Mouse (Mus musculus) frontal cortex, postnatal 25 days (tissue): Measurements from ENCODE around the gene Xpo5.

Source experiments
- DNase-seq, 2 experiments: peaks; one replicate each; pipeline ENCODE4 v3.0.0; 2022; ENCODE audit warnings: low spot score in 2 of 2

The Xpo5 gene

DNA sequence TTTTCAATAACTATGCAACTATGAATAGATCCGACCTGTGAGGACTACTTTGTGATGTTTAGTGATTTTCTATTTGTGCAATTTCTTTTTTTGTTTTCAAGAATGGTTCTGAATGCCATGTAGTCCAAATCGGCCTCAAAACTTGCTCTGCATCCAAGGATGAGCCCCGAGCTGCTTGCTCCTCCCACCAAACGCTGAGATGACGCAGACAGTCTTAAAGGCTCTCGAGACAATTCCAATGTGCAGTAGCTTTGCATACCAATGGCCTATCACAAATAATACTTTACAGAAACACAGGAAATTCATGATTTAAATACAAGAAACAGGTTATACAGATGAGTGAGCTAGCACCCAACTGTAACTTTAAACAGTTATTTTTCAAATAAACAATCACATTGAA is 1.4 kb upstream of the Xpo5 start:
- no peak for DNase-seq

DNA sequence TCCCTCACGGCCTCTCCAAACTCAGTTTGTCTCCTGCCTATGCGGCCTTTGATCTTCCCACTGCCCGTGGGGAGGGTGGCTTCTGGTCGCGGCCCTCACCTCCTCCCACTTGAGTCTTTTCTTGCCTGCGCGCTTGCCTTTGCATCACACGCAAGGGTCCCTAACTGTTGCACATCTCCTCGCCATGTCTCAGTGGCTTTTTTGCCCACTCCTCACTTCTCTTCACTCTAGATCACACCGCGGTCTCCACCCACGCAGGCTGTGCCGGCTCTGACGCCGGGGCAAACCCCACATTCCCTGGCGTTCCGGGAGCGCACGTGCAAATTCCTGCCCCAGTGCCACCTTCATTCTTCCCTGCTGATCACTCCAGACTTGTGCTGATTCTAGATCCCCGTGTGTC is 496 bp downstream of the Xpo5 start:
- peak in 1 of 2 experiments; percentile 24 for DNase-seq

DNA sequence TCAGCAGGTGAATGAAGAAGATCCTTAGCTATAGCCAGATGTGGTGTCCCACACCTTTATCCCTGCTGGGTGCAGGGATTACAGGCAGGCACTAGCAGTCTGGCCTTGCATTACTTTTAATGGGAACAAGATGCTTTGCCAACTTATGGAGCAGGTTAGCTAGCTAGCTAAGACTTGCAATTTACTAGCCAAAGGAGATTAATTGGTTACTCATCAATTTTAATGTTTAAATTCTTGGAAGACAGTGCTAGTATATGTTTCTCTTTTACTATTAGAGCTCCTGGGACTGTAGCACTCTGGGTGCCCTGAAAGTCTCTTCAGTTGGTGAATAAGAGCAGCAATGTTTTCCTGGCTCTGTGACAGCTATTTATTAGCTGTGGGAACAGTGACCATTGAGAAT is 4.1 kb downstream of the Xpo5 start:
- no peak for DNase-seq

GRCm38 (mm10) chr17:46210550-46210949 is 8.0 kb downstream of the Xpo5 start:
- no peak for DNase-seq

GRCm38 (mm10) chr17:46221601-46222000 is 19.0 kb downstream of the Xpo5 start:
- DNase-seq = no peak

- no peak for DNase-seq
Measured at GRCm38 (mm10) chr17:46227576-46227975, 25.0 kb downstream of the Xpo5 start.

- no peak for DNase-seq
Measured at GRCm38 (mm10) chr17:46236067-46236466, 33.5 kb downstream of the Xpo5 start.

- DNase-seq = no peak
Measured at GRCm38 (mm10) chr17:46237079-46237478, 34.5 kb downstream of the Xpo5 start.

GRCm38 (mm10) chr17:46237480-46237879 is 34.9 kb downstream of the Xpo5 start:
- DNase-seq = no peak

DNA sequence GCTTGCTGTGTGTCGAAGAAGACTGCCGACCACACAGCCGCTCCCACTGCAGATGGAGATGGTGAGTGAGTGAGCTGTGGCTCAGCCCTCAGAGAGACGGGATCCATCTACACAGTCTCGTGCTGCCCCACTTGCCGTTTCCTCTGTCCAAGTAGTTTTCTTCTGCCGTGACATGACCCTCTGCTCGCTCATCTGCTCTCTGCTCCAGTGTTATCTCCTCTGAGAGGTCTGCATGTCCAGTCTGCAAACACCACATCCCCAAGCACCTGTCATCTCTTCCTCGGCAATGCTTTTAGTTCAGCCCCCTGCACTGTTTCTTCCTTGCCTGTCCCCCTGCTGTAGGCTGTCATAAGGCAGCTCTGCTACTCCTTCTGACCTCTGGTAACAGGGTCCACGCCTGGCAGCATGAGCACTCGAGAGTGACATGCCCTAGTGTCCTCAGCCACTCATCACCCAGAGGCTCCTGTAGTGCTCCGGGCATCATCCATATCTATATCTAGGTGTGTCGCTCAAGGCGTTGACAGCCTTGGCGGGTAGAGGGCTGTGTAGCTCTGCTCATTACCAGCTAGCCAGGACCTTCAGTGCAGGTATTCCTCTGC is 37.0 kb downstream of the Xpo5 start:
- DNase-seq = no peak

- DNase-seq = no peak
Measured at GRCm38 (mm10) chr17:46241471-46241870, 38.9 kb downstream of the Xpo5 start.

GRCm38 (mm10) chr17:46242274-46242673 is 39.7 kb downstream of the Xpo5 start:
- no peak for DNase-seq

GRCm38 (mm10) chr17:46242993-46243392 is 40.4 kb downstream of the Xpo5 start:
- no peak for DNase-seq

DNA sequence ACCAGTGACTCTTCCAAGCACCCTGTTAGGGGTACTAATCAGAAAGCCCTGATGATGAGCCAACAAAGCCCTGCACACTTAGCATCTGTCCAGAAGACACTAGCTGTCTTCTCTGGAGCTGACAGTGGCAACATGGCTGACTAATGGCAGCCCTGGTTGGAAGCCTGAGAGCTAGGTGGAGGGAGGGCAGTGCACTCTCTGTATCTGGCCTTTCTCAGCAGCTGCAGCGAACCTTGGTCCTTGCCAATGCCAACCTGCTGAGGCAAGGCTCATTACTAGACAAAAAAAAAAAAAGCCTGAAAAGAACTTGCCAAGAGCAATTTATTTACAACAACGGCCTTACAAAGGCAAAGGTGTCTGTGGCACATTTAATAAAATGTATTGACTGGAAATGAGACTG is 41.0 kb downstream of the Xpo5 start:
- DNase-seq = no peak

DNA sequence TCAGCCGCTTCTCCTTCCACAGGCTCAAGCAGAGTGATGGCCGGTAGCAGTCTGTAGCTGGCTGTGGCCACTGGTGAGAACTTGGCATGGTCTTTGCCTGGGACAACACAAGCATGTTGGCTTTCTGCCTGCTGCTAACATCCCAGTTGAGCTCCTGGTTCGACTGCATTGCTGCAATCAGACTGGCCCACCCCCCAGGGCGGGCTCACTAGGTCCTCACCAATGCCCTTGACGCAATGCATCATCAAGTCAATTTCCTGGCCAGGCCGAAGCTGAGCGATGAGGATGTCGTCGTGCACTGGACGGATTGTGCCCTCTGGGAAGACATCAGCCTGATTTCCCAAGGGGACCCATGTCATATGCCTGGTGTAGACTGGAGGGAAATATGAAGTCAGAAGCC is 42.0 kb downstream of the Xpo5 start:
- no peak for DNase-seq

GRCm38 (mm10) chr17:46247512-46248188 is 45.1 kb downstream of the Xpo5 start, which contains the start of the genes Polr1c and Yipf3:
Polr1c (minus strand) TSS chr17:46248054.
Yipf3 (plus strand) TSS chr17:46248080.
- DNase-seq = peak; percentile 86 to 91

- DNase-seq = no peak
Measured at GRCm38 (mm10) chr17:46248189-46248522, 45.6 kb downstream of the Xpo5 start.

DNA sequence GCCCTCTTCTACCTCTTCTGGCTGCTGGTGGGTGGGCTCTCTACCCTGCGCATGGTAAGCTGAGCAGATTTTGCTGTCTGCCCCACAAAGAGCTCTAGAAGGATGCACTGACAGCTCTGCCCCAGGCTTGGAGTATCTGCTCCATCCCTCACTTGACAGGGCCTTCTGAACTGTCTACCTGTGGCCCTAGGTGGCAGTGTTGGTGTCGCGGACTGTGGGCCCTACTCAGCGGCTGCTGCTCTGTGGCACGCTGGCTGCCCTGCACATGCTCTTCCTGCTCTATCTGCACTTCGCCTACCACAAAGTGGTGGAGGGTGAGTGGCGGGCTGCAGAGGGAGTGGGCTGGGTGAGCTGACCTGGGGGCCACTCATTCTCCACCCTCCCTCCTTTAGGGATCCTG is 48.6 kb downstream of the Xpo5 start:
- no peak for DNase-seq

DNA sequence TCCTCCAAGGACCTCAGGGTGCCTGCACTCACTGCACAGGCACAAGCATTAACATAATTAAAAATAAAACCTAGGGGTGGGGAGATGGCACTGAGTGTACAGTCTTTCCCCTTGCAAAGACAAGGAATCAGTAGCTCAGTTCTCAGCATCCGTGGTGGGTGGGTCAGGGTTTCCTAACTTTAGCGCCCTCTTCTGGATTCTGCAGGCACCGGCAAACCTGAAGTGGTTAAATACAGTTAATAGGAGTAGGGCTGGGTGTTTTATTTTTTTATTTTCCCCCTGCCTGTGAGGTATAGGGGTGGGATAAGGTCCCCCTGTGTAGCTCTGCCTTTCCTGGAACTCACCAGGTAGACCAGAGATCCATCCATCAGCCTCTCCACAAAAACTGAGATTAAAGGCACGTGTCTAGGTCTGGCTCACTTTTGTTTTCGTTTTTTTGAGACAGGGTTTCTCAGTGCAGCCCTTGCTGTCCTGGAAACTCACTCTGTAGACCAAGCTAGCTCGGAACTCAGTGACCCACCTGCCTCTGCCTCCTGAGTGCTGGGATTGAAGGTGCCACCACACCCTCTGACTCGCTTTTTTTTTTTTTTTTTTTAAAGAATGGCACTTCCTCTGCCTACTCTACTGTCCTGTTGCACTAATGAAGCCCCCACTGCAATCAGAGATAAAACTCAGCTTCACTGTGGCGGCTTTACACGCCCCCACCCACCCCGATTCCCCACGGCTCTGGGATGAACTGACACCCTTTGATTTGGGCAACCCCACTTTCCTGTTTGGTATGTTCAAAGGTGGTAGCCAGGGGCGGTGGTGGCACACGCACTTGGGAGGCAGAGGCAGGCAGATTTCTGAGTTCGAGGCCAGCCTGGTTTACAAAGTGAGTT is 50.2 kb downstream of the Xpo5 start:
- no peak for DNase-seq

DNA sequence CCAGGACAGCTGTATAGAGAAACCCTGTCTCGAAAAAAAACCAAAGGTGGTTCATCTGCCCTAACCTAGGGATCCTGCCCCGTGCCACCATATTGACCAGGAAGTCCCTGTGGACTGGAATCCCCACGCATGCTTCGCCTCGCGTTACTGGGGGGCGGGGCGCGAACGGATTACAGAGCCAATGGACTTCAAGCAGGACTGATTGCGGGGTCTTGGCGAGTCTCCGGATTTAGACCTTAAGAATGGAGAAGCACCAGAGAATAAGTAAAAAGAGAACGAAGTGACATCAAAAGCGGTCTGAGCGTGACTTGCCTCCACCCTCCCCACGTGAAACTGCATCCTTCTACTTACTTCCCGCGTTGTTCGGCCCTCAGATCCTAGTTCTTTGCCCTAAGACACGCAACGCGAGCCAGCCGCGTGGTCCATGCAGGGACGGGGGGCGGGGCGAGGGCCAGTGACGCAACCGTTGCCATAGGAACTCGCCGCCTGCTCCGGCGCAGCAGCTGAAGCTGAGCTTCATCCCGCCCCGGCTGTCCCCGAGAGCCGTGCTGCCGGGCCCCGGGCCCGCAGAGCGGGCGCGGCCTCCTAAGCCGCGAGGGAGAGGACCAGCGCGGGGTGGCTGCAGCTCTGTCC is 51.0 kb downstream of the Xpo5 start, which contains the start of gene Lrrc73:
Lrrc73 (plus strand) TSS at position 80 of the 633 bp plus-strand sequence.
- peak; percentile 91 to 92 for DNase-seq

- DNase-seq = no peak
Measured at GRCm38 (mm10) chr17:46254106-46254505, 51.5 kb downstream of the Xpo5 start.

DNA sequence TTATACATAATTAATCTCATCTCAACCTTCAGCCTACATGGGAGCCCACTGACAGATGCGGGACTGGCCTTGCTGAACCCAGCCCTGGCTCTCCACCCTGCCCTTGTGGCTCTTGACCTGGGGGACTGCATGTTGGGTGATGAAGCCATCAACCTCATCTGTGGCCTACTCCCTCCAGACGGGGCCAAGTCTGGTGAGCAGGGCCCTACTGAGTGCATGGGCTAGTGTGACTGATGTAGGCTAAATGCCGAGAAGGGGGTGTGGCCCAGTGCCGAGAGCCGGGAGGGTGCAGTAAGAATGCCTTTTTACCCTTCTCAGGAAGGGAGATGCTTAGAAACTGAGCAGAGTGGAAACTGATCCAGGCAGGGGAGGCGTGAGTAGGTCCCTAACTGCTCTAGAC is 52.6 kb downstream of the Xpo5 start:
- DNase-seq = no peak
